Mouse (Mus musculus) ES-E14 (cell line): ENCODE measurements around the gene Rasa3.

Experiments used
- HCFC1 ChIP-seq: IDR thresholded peaks from 2 replicates; pipeline ENCODE4 v1.6.1; 2012; ENCODE audit warnings: low read length, inconsistent platforms, borderline replicate concordance; ENCODE audit not compliant: insufficient read depth
- ZNF384 ChIP-seq: IDR thresholded peaks from 2 replicates; pipeline ENCODE4 v1.6.1; 2012; ENCODE audit warnings: low read depth, low read length, inconsistent platforms

GRCm38 (mm10) chr8:13538821-13539220, 138.6 kb downstream of the Rasa3 start:
- TF ChIP-seq HCFC1 (no peak), ZNF384 (no peak)
